Mouse (Mus musculus): ENCODE data around the gene Ttc19. TPM values are rescaled to one million over a fixed set of nuclear protein-coding genes. Genes with fewer than 3 reads are reported as not detected.

Ttc19 gene
- 15.5 and 18.5 TPM in 2 replicates for polyA plus RNA-seq (2014; fragmentation: Nextera tagmentation; extraction: Ambion mirVana)

DNA sequence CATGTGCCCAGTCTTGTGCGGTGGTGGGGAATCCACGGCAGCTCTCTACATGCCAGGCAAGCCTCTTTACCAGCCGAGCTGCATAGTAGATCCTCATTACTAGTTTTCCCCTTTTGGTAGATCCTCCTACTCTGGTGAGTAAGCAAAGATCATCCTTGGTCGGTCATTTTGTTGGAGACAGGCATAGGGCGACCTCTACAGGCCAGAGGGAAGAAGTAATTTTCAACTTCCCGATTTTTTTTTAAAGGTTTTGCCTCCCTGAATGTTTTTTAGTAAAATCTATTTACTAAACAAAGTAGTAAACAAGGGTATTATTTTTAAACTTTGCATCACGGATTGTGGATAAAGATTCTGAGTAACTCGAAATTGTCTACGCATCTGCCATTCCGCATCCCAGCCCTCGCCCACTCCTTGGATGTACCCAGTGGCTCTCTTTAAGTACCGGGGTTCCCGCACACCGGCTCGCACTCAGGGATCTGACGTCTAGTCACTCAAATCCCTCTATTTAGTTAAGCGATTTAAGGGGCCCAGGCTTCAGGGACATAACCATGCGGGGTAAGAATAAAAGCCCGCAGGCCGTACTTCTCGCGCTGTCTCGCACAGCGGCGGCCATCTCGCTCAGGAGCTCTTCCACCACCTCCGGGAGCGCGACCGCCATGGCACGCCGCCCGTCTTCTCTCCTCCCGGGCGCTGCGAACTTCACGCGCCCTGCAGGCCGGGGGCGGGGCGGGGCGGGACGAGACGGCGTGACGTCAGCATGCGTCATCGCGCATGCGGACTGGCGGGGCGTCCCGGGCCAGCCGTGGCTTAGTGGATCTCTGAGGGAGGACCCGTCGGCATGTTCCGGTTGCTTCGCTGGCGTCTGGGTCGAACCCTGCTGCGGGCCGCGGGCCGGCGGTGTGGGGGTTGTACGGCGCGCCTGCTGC, at the start of gene Ttc19, which contains the start of gene Zswim7:
TSS of gene Ttc19 (plus strand) at position 799 of the 926 bp plus-strand sequence.
TSS of gene Zswim7 (minus strand) at position 701 of the 926 bp plus-strand sequence.
- H3K4me1 ChIP-seq (ENCODE audit: control insufficient read depth, insufficient read depth, low read length): 0 out of 2 replicates have a peak, but pooled peaks cover 3% of the 10 kb centered on the region
- no peaks in the 10 kb centered on the region for H3K36me3 ChIP-seq (ENCODE audit: control insufficient read depth, insufficient read depth, low read length)
- peak within 1 kb of the TSS; percentile 64 for H3K4me2 ChIP-seq (ENCODE audit: low read depth, severe bottlenecking)
- DNase-seq (ENCODE audit: low spot score): peak; percentile 96
- peak within 1 kb of the TSS; percentile 70; the same call in 1 of the 2 replicates for H3K27ac ChIP-seq (replicated peaks; ENCODE audit: low read depth, low read length)
- H3K9me3 ChIP-seq (ENCODE audit: control insufficient read depth, low read length): no peaks in the 10 kb centered on the region
- H3K9ac ChIP-seq (ENCODE audit: low read length): peak within 1 kb of the TSS; percentile 78
- WGBS: under 1% methylated on average over 68 of the region's 68 CpGs
- peak; percentile 93 for ATAC-seq (ENCODE audit: insufficient number of reproducible peaks, low FRiP score, low TSS enrichment, low read depth)
- peak within 1 kb of the TSS; percentile 77 for H3K4me3 ChIP-seq (ENCODE audit: low read depth, low read length)
- no peaks in the 10 kb centered on the region for H3K27me3 ChIP-seq (ENCODE audit: control insufficient read depth, insufficient read depth, low read length)

DNA sequence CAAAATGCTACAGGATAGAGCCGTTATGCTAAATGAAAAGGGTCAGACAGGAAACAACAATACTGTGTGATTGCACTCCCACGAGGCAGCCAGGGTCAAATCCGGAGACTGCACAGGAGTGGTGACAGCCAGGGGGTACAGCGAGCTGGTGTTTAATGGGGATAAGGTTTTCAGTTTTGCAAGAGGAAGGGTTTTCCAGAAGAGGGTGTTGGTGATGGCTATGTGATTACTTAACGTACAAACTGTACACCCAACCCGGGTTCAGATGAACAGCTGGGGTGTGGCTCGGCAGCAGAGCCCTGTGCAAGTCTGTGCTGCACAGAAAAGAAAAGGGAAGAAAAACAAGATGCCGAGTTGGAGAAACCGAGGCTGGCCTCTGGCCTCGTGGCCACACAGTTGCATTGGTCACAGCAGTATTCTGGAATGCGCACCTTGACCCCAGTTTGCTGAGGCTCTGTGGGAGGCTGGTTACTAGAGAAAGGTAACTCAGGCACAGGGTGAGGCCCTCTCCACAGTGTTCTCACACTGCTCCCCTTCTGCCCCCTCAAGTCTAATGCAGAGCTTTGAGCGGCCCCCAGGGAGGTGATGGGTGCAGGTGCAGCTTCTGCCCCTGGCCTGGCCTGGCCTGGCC, 40.5 kb upstream of the Ttc19 start:
- no peak for DNase-seq (ENCODE audit: low spot score)
- Histone ChIP-seq H3K9ac (ENCODE audit: low read length) (no peak overlapping the region), H3K4me3 (ENCODE audit: low read depth, low read length) (no peak overlapping the region), H3K4me2 (ENCODE audit: low read depth, severe bottlenecking) (no peak overlapping the region), H3K27me3 (ENCODE audit: control insufficient read depth, insufficient read depth, low read length) (no peaks in the 10 kb centered on the region), H3K27ac (replicated peaks; ENCODE audit: low read depth, low read length) (no peak overlapping the region), H3K4me1 (ENCODE audit: control insufficient read depth, insufficient read depth, low read length) (no peaks in the 10 kb centered on the region), H3K9me3 (ENCODE audit: control insufficient read depth, low read length) (no peaks in the 10 kb centered on the region), H3K36me3 (ENCODE audit: control insufficient read depth, insufficient read depth, low read length) (no peaks in the 10 kb centered on the region)
- WGBS: 79% methylated on average over 12 of the region's 12 CpGs
- ATAC-seq (ENCODE audit: insufficient number of reproducible peaks, low FRiP score, low TSS enrichment, low read depth): no peak

DNA sequence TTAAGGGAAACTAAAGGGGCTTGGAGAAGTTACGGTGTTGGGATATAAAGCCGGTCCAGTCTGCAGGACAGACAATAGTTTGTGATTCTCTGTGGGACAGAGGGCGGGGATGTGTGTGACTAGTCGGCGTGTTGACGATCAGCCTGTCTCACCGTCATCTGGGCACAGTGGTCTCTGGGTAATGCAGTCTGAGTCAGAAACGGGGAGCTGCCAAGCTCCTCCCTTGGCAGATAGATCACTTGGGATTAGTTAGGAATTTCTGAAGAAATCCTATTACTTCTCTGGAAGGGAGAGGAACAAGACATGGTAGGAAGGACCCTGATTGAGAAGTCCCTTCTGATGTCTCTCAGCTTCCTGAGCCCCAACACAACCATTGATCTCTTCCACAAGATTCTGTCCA, 37.4 kb upstream of the Ttc19 start:
- Histone ChIP-seq H3K4me3 (ENCODE audit: low read depth, low read length) (no peak overlapping the region), H3K27ac (replicated peaks; ENCODE audit: low read depth, low read length) (no peak overlapping the region), H3K27me3 (ENCODE audit: control insufficient read depth, insufficient read depth, low read length) (no peaks in the 10 kb centered on the region), H3K36me3 (ENCODE audit: control insufficient read depth, insufficient read depth, low read length) (no peaks in the 10 kb centered on the region), H3K9ac (ENCODE audit: low read length) (no peak overlapping the region), H3K4me1 (ENCODE audit: control insufficient read depth, insufficient read depth, low read length) (no peaks in the 10 kb centered on the region), H3K4me2 (ENCODE audit: low read depth, severe bottlenecking) (no peak overlapping the region), H3K9me3 (ENCODE audit: control insufficient read depth, low read length) (no peaks in the 10 kb centered on the region)
- DNase-seq (ENCODE audit: low spot score): no peak
- ATAC-seq (ENCODE audit: insufficient number of reproducible peaks, low FRiP score, low TSS enrichment, low read depth): no peak
- 84% methylated on average over 8 of the region's 8 CpGs for WGBS

DNA sequence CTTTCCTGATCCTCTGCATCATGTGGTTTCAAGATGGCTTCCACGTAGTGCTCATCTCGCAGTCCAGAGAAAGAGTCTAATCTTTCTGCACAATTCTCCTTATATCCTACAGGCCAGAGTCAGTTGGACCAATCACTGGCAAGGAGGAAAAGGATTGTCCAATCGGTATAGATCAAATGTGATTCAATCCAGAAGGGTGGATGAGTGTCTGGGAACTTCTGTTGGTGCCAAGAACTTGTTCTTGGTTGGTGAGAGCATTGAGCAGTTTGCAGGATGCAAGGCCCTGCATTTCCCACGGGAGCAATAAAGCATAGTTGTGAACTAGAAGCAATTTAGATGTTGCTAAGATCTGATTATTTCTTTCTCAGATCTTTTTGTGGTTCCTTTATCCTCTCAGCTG, 36.8 kb upstream of the Ttc19 start:
- H3K27me3 ChIP-seq (ENCODE audit: control insufficient read depth, insufficient read depth, low read length): no peaks in the 10 kb centered on the region
- no peak for DNase-seq (ENCODE audit: low spot score)
- no peak overlapping the region for H3K27ac ChIP-seq (replicated peaks; ENCODE audit: low read depth, low read length)
- no peak overlapping the region for H3K4me2 ChIP-seq (ENCODE audit: low read depth, severe bottlenecking)
- no peaks in the 10 kb centered on the region for H3K36me3 ChIP-seq (ENCODE audit: control insufficient read depth, insufficient read depth, low read length)
- no peaks in the 10 kb centered on the region for H3K4me1 ChIP-seq (ENCODE audit: control insufficient read depth, insufficient read depth, low read length)
- H3K9me3 ChIP-seq (ENCODE audit: control insufficient read depth, low read length): no peaks in the 10 kb centered on the region
- WGBS: 91% methylated on average over 4 of the region's 4 CpGs
- ATAC-seq (ENCODE audit: insufficient number of reproducible peaks, low FRiP score, low TSS enrichment, low read depth): no peak
- no peak overlapping the region for H3K4me3 ChIP-seq (ENCODE audit: low read depth, low read length)
- H3K9ac ChIP-seq (ENCODE audit: low read length): no peak overlapping the region

DNA sequence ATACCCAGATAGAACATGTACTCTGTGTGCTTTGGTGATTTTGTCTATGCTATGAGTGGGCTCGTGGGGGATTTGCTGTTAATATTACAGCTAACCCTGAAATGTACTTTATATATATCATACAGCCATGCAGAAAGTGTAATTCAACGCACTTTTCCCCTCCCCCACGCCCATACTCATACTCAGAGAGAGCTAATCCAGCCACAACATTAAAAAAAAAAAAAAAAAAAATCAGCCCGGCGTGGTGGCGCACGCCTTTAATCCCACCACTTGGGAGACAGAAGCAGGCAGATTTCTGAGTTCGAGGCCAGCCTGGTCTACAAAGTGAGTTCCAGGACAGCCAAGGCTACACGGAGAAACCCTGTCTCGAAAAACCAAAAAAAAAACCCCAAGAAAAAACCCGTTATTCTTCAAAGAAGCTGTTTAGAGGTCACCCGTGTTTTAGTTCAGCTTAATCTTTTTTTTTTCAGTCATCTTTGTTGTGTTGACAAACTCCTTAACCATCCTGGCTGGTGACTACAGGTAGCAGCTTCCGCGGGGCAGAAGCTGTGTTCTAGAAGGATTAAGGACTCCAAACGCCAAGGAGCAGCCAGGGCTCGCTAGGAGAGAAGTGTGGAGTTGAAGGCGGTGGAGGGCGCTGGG, 33.4 kb upstream of the Ttc19 start:
- DNase-seq (ENCODE audit: low spot score): no peak
- WGBS: 40% methylated on average over 18 of the region's 18 CpGs

DNA sequence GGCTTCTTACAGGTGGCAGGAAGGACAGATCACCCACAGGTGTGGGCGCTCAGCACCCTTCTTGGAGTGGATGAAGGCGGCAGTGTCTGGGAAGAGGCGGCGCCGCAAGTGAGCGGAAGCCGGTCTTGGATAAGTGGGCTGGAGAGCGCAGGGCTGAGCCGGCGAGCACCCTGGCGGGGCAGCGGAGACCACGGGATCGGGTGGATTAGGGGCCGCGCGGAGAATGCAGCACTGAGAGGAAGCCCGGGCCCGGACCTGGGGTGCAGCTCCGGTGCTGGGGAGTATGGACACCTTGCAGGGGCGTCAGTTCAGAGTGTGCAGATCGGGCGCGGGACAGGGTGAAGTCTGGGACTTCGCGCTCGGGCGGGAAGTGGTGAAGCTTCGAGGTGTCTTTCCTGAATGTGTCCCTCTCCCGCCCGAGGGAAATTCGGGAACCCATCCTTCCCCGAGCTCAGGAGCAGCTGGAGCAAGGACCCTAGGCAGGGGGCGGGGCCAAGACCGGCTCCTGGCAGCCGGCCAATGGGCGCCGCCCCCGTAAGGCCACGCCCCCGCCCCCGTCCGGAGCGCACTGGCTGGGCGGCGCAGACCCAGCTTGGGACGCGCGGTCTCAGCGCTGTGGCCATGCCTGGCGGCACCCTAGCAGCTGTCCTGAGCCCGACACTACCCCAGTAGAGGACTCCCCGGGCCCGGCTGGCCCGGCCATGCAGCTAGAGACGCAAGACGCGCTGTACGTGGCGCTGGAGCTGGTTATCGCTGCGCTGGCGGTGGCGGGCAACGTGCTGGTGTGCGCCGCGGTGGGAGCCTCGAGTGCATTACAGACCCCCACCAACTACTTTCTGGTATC, 32.6 kb upstream of the Ttc19 start, which contains the start of gene Adora2b:
TSS of gene Adora2b (plus strand) at position 584 of the 844 bp plus-strand sequence.
- peak; percentile 85 for ATAC-seq (ENCODE audit: insufficient number of reproducible peaks, low FRiP score, low TSS enrichment, low read depth)
- no peak within 1 kb of the TSS for H3K27ac ChIP-seq (replicated peaks; ENCODE audit: low read depth, low read length)

More for the DNA sequence above, 33.4 kb upstream of the Ttc19 start:
- no peak for ATAC-seq (ENCODE audit: insufficient number of reproducible peaks, low FRiP score, low TSS enrichment, low read depth)
- Histone ChIP-seq H3K4me2 (ENCODE audit: low read depth, severe bottlenecking) (peak overlapping the region; percentile 99), H3K27me3 (ENCODE audit: control insufficient read depth, insufficient read depth, low read length) (peaks cover 5% of the 10 kb centered on the region; the same call in 1 of the 2 replicates), H3K4me1 (ENCODE audit: control insufficient read depth, insufficient read depth, low read length) (peaks cover 21% of the 10 kb centered on the region), H3K36me3 (ENCODE audit: control insufficient read depth, insufficient read depth, low read length) (no peaks in the 10 kb centered on the region), H3K9ac (ENCODE audit: low read length) (peak overlapping the region; percentile 39), H3K4me3 (ENCODE audit: low read depth, low read length) (peak overlapping the region; percentile 47), H3K9me3 (ENCODE audit: control insufficient read depth, low read length) (no peaks in the 10 kb centered on the region), H3K27ac (replicated peaks; ENCODE audit: low read depth, low read length) (no peak overlapping the region)

DNA sequence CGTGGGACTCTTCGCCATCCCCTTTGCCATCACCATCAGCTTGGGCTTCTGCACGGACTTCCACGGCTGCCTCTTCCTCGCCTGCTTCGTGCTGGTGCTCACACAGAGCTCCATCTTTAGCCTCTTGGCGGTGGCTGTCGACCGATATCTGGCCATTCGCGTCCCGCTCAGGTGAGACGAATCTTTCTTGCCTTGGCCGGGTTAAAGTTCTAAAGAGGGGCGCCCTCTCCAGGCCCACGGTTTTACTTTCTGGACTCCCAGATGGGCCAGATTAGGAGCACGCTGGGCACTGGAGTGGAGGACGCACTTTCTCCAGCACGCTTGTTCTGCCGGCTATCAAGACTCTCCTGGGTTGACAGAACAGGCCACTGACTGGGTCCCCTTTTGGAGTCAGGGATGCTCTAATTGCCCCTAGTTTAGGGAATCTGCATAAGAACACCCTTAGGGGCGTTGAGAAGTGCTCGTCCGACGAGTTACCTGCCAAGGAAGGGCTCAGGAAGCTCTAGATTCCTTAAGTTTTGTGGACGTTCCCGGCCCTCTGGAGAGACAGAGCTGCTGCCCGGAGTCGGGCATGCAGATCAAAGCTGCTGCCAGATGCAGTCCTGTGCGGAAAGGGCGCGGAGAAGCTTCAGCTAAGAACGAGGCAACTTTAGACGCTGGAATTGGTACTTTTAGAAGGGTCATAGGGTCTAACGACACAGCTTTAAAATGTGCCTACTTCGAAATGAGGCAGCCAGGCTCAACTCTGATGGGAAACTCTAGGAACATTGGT, 31.8 kb upstream of the Ttc19 start:
- 1% methylated on average over 35 of the region's 35 CpGs for WGBS
- peak overlapping the region; percentile 99 for H3K4me2 ChIP-seq (ENCODE audit: low read depth, severe bottlenecking)
- DNase-seq (ENCODE audit: low spot score): peak; percentile 71

More for the DNA sequence above, 32.6 kb upstream of the Ttc19 start, which contains the start of gene Adora2b:
- DNase-seq (ENCODE audit: low spot score): peak; percentile 91
- Histone ChIP-seq H3K4me2 (ENCODE audit: low read depth, severe bottlenecking) (peak within 1 kb of the TSS; percentile 99), H3K9ac (ENCODE audit: low read length) (peak within 1 kb of the TSS; percentile 46), H3K4me1 (ENCODE audit: control insufficient read depth, insufficient read depth, low read length) (peaks cover 21% of the 10 kb centered on the region), H3K36me3 (ENCODE audit: control insufficient read depth, insufficient read depth, low read length) (no peaks in the 10 kb centered on the region), H3K4me3 (ENCODE audit: low read depth, low read length) (peak within 1 kb of the TSS; percentile 47), H3K27me3 (ENCODE audit: control insufficient read depth, insufficient read depth, low read length) (peaks cover 5% of the 10 kb centered on the region; the same call in 1 of the 2 replicates), H3K9me3 (ENCODE audit: control insufficient read depth, low read length) (no peaks in the 10 kb centered on the region)
- under 1% methylated on average over 65 of the region's 69 CpGs for WGBS

More for the DNA sequence above, 31.8 kb upstream of the Ttc19 start:
- peak; percentile 5; the same call in 1 of the 2 replicates for ATAC-seq (ENCODE audit: insufficient number of reproducible peaks, low FRiP score, low TSS enrichment, low read depth)
- no peaks in the 10 kb centered on the region for H3K9me3 ChIP-seq (ENCODE audit: control insufficient read depth, low read length)
- peaks cover 5% of the 10 kb centered on the region; the same call in 1 of the 2 replicates for H3K27me3 ChIP-seq (ENCODE audit: control insufficient read depth, insufficient read depth, low read length)
- peak overlapping the region; percentile 41 for H3K9ac ChIP-seq (ENCODE audit: low read length)
- H3K36me3 ChIP-seq (ENCODE audit: control insufficient read depth, insufficient read depth, low read length): no peaks in the 10 kb centered on the region
- peaks cover 21% of the 10 kb centered on the region for H3K4me1 ChIP-seq (ENCODE audit: control insufficient read depth, insufficient read depth, low read length)
- H3K27ac ChIP-seq (replicated peaks; ENCODE audit: low read depth, low read length): no peak overlapping the region
- peak overlapping the region; percentile 47 for H3K4me3 ChIP-seq (ENCODE audit: low read depth, low read length)
